Mouse (Mus musculus): ENCODE results near the gene Syce2.

DNA sequence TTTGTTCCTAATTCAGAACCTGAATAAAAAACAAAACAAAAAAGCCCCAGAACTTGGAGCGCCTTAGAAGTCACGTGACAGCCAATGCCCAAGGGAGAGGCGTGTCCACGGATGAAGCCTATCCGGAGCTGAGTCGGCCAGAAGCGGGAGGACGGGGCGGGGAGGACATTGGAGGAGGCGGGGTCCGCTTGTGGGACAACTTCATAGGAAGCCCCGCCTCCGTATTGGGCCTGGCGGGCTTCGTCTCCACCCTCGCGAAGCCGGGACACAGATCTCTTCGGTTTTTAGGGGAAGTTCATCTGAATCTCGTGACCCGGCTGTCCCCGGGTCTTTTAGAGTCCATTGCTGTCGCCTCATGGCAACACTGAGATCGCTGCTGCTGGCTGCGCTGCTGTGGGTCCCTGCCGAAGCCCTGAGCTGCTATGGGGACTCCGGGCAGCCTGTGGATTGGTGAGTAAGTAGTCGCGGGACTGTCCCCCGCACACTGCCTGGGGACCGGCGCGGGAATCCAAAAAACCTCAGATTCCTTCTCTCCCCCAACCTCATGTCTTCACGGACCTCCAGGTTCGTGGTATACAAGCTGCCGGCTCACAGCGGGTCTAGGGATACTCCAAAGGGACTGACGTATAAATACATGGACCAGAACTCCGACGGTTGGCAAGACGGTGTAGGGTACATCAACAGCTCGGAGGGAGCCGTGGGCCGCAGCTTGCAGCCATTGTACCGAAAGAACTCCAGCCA, 36.7 kb downstream of the Syce2 start, which contains the start of gene Dnase2a:
- TF ChIP-seq CTCF (IDR thresholded peaks at IDR 0.05; ENCODE audit: low read depth) (no peak), EP300 (IDR thresholded peaks at IDR 0.05; ENCODE audit: low read depth) (0 out of 2 replicates have a peak, but pooled peaks have one; percentile 27)
